Mouse (Mus musculus): ENCODE data around the gene Reep1.

DNA sequence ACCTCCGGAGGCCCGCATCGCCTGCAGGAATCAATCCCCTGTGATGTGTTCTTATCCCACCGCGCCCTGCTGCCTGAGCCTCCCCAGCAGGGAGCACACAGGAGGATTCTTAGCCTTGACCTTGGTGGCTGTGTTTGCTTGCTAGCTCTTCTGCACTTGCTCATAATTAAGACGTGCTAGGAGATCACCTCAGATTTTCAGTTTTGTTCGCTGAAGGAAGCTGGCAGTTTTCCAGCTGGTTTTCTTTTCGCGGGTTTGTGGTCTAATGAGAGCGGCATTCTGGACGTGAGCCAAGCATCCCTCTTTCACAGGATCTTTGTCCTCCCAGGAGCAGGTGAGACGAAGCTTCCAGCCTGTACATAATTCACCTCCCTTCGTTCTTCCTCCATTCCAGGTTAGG, 33.6 kb downstream of the Reep1 start:
- TF ChIP-seq CTCF (IDR thresholded peaks at IDR 0.05) = no peak
- no peak for TF ChIP-seq EP300 (IDR thresholded peaks at IDR 0.05)

Measured in lung, postnatal 0 days (tissue).